Mouse (Mus musculus) right cerebral cortex, postnatal 25 days (tissue): ENCODE results near the gene Zfp428.

Source experiments
- DNase-seq: peaks from one replicate; pipeline ENCODE4 v3.0.0; 2022

The Zfp428 gene

GRCm38 (mm10) chr7:24506838-24507725 lies at the start of gene Zfp428:
TSS of gene Zfp428 (plus strand) at chr7:24507006.
- DNase-seq, result peak; percentile 88

GRCm38 (mm10) chr7:24457726-24458370 lies 49.0 kb upstream of the Zfp428 start:
- no peak for DNase-seq

GRCm38 (mm10) chr7:24459440-24459839 lies 47.4 kb upstream of the Zfp428 start:
- no peak for DNase-seq

GRCm38 (mm10) chr7:24459843-24460242 lies 47.0 kb upstream of the Zfp428 start:
- no peak for DNase-seq

GRCm38 (mm10) chr7:24461376-24462051 lies 45.3 kb upstream of the Zfp428 start:
- DNase-seq, result no peak

GRCm38 (mm10) chr7:24462388-24463319 lies 44.2 kb upstream of the Zfp428 start, which contains the start of gene Plaur:
TSS of gene Plaur (plus strand) at chr7:24462484.
- no peak for DNase-seq

GRCm38 (mm10) chr7:24466835-24467234 lies 40.0 kb upstream of the Zfp428 start:
- DNase-seq, result no peak

- no peak for DNase-seq
Measured at GRCm38 (mm10) chr7:24467886-24468285, 38.9 kb upstream of the Zfp428 start.

- DNase-seq, result no peak
Measured at GRCm38 (mm10) chr7:24469126-24469525, 37.7 kb upstream of the Zfp428 start.

GRCm38 (mm10) chr7:24470356-24470755 lies 36.5 kb upstream of the Zfp428 start:
- DNase-seq, result no peak

GRCm38 (mm10) chr7:24472442-24472841 lies 34.4 kb upstream of the Zfp428 start:
- DNase-seq, result no peak

- DNase-seq, result no peak
Measured at GRCm38 (mm10) chr7:24472937-24473336, 33.9 kb upstream of the Zfp428 start.

- peak; percentile 66 for DNase-seq
Measured at GRCm38 (mm10) chr7:24473913-24474529, 32.8 kb upstream of the Zfp428 start.

GRCm38 (mm10) chr7:24474811-24475506 lies 31.8 kb upstream of the Zfp428 start:
- DNase-seq, result no peak

GRCm38 (mm10) chr7:24476338-24476737 lies 30.5 kb upstream of the Zfp428 start:
- no peak for DNase-seq

GRCm38 (mm10) chr7:24476856-24477255 lies 29.9 kb upstream of the Zfp428 start:
- DNase-seq, result no peak

- no peak for DNase-seq
Measured at GRCm38 (mm10) chr7:24478911-24479310, 27.9 kb upstream of the Zfp428 start.

GRCm38 (mm10) chr7:24479685-24480084 lies 27.1 kb upstream of the Zfp428 start:
- no peak for DNase-seq

GRCm38 (mm10) chr7:24480121-24480941 lies 26.5 kb upstream of the Zfp428 start:
- no peak for DNase-seq

GRCm38 (mm10) chr7:24480986-24481473 lies 25.8 kb upstream of the Zfp428 start:
- no peak for DNase-seq
